Mouse (Mus musculus): ENCODE results near the gene Art1.

- TF ChIP-seq POLR2A (IDR thresholded peaks at IDR 0.05; ENCODE audit: borderline replicate concordance, control insufficient read depth, low read depth, low read length) (peak; percentile 58; the same call in 1 of the 2 replicates), CTCF (IDR thresholded peaks at IDR 0.05; ENCODE audit: control insufficient read depth, insufficient read depth, low read length) (no peak)
Observed at GRCm38 (mm10) chr7:102065046-102065891, 36.3 kb upstream of the Art1 start, which contains the start of the genes Rnf121, Xndc1 and Xntrpc.

All from bone marrow, adult 2 months (tissue).